Mouse (Mus musculus) MEL (cell line): ENCODE data around the gene Bglap. TPM values are rescaled to one million over a fixed set of nuclear protein-coding genes. Genes with fewer than 3 reads are reported as not detected.

Experiments
- DNase-seq: peaks from one replicate; pipeline ENCODE4 v3.0.0; 2011; ENCODE audit warnings: low read depth, low spot score
- H3K27ac ChIP-seq: 2 replicates; pipeline ENCODE4 v1.5.1; 2012; ENCODE audit warnings: low read depth, mild to moderate bottlenecking, control low read depth, low read length, moderate library complexity; ENCODE audit not compliant: control insufficient read depth
- H3K27me3 ChIP-seq, 2 experiments: fragments of 150-350 bp in 1 of 2; sonication (generic) in 1 of 2; 2 replicates each; pipeline ENCODE4 v1.6.1; 2012; ENCODE audit warnings: low read length in 2 of 2, mild to moderate bottlenecking in 2 of 2, improper control_type of control experiment in 1 of 2, moderate library complexity in 1 of 2; ENCODE audit not compliant: insufficient read depth in 2 of 2, control insufficient read depth in 1 of 2
- H3K36me3 ChIP-seq, 2 experiments: 2 replicates each; pipeline ENCODE4 v1.6.1; 2012 to 2014; ENCODE audit warnings: low read length in 2 of 2, improper control_type of control experiment in 1 of 2, inconsistent platforms in 1 of 2, mild to moderate bottlenecking in 1 of 2; ENCODE audit not compliant: insufficient read depth in 2 of 2, control insufficient read depth in 1 of 2
- H3K4me1 ChIP-seq, 2 experiments: fragments of 150-350 bp in 1 of 2; sonication (generic) in 1 of 2; 2 replicates each; pipeline ENCODE4 v1.6.1; 2012; ENCODE audit warnings: low read length in 2 of 2, improper control_type of control experiment in 1 of 2, mild to moderate bottlenecking in 1 of 2; ENCODE audit not compliant: insufficient read depth in 2 of 2, control insufficient read depth in 1 of 2
- H3K4me3 ChIP-seq, 2 experiments: fragments of 150-350 bp in 1 of 2; sonication (generic) in 1 of 2; 2 replicates each; pipeline ENCODE4 v1.5.1; 2012; ENCODE audit warnings: low read depth in 2 of 2, low read length in 2 of 2, mild to moderate bottlenecking in 2 of 2, moderate library complexity in 2 of 2, control low read depth in 1 of 2, improper control_type of control experiment in 1 of 2; ENCODE audit not compliant: control insufficient read depth in 1 of 2, insufficient read depth in 1 of 2
- H3K79me2 ChIP-seq: 2 replicates; pipeline ENCODE4 v1.6.1; 2012; ENCODE audit warnings: mild to moderate bottlenecking, low read length, moderate library complexity; ENCODE audit not compliant: control insufficient read depth, poor library complexity, insufficient read depth
- H3K9ac ChIP-seq: 2 replicates; pipeline ENCODE4 v1.6.1; 2012; ENCODE audit warnings: low read depth, mild to moderate bottlenecking, control low read depth, low read length, moderate library complexity; ENCODE audit not compliant: control insufficient read depth, poor library complexity, severe bottlenecking
- H3K9me3 ChIP-seq: fragments of 150-350 bp; sonication (generic); replicated peaks from 2 replicates; pipeline ENCODE4 v1.6.1; 2012; ENCODE audit warnings: mild to moderate bottlenecking, low read length, improper control_type of control experiment, moderate library complexity; ENCODE audit not compliant: insufficient read depth
- CTCF ChIP-seq, 3 experiments: IDR thresholded peaks in 2 of 3; conservative IDR thresholded peaks in 1 of 3; 2 replicates each; pipeline ENCODE4 v1.5.1; 2011 to 2012; ENCODE audit warnings: low read length in 3 of 3, low read depth in 2 of 3, mild to moderate bottlenecking in 2 of 3, improper control_type of control experiment in 1 of 3, inconsistent platforms in 1 of 3, mixed read lengths in 1 of 3, moderate library complexity in 1 of 3; ENCODE audit not compliant: control insufficient read depth in 1 of 3, insufficient read depth in 1 of 3, poor library complexity in 1 of 3, severe bottlenecking in 1 of 3
- ELF1 ChIP-seq: IDR thresholded peaks from 2 replicates; pipeline ENCODE4 v1.6.1; 2014; ENCODE audit warnings: low read depth, mild to moderate bottlenecking, inconsistent platforms, low read length, improper control_type of control experiment, moderate library complexity
- GATA1 ChIP-seq: IDR thresholded peaks from 2 replicates; pipeline ENCODE4 v1.6.1; 2011; ENCODE audit warnings: low read depth, low read length, improper control_type of control experiment
- HCFC1 ChIP-seq: IDR thresholded peaks from 2 replicates; pipeline ENCODE4 v1.6.1; 2012; ENCODE audit warnings: low read depth, mild to moderate bottlenecking, inconsistent platforms, low read length, improper control_type of control experiment, moderate library complexity
- JUND ChIP-seq: IDR thresholded peaks from 2 replicates; pipeline ENCODE4 v1.6.1; 2011; ENCODE audit warnings: low read depth, mild to moderate bottlenecking, improper control_type of control experiment, low read length
- KAT2A ChIP-seq: conservative IDR thresholded peaks from 2 replicates; pipeline ENCODE4 v1.6.1; 2012; ENCODE audit warnings: low read depth, low read length, improper control_type of control experiment, inconsistent platforms
- MAFK ChIP-seq: IDR thresholded peaks from 2 replicates; pipeline ENCODE4 v1.6.1; 2011; ENCODE audit warnings: low read depth, mild to moderate bottlenecking, low read length, improper control_type of control experiment, borderline replicate concordance
- MEF2A ChIP-seq: IDR thresholded peaks from 2 replicates; pipeline ENCODE4 v1.6.1; 2014; ENCODE audit warnings: low read depth, mild to moderate bottlenecking, inconsistent platforms, low read length, improper control_type of control experiment; ENCODE audit not compliant: poor library complexity, insufficient replicate concordance, severe bottlenecking; ENCODE audit errors: extremely low read depth
- MYB ChIP-seq: IDR thresholded peaks from 2 replicates; pipeline ENCODE4 v1.6.1; 2011; ENCODE audit warnings: mild to moderate bottlenecking, low read depth, low read length, improper control_type of control experiment
- NELFE ChIP-seq: IDR thresholded peaks from 2 replicates; pipeline ENCODE4 v1.6.1; 2011; ENCODE audit warnings: low read depth, low read length, improper control_type of control experiment
- NRF1 ChIP-seq: IDR thresholded peaks from 2 replicates; pipeline ENCODE4 v1.6.1; 2014; ENCODE audit warnings: low read depth, mild to moderate bottlenecking, inconsistent platforms, low read length, improper control_type of control experiment, moderate library complexity; ENCODE audit not compliant: poor library complexity, insufficient read depth, severe bottlenecking
- POLR2AphosphoS2 ChIP-seq: IDR thresholded peaks from 2 replicates; pipeline ENCODE4 v1.6.1; 2011; ENCODE audit warnings: low read length, improper control_type of control experiment
- SIN3A ChIP-seq: IDR thresholded peaks from 2 replicates; pipeline ENCODE4 v1.6.1; 2012; ENCODE audit warnings: low read length, improper control_type of control experiment, inconsistent platforms
- SMC3 ChIP-seq: IDR thresholded peaks from 2 replicates; pipeline ENCODE4 v1.6.1; 2011; ENCODE audit warnings: low read depth, low read length, improper control_type of control experiment
- TAL1 ChIP-seq: IDR thresholded peaks from 2 replicates; pipeline ENCODE4 v1.6.1; 2012; ENCODE audit warnings: mild to moderate bottlenecking, inconsistent platforms, low read length, moderate library complexity, mixed read lengths
- TBP ChIP-seq: IDR thresholded peaks from 2 replicates; pipeline ENCODE4 v1.8.0; 2011; ENCODE audit warnings: low read depth, low read length, improper control_type of control experiment
- TCF12 ChIP-seq: IDR thresholded peaks from 2 replicates; pipeline ENCODE4 v1.6.1; 2014; ENCODE audit warnings: low read depth, mild to moderate bottlenecking, inconsistent platforms, low read length, improper control_type of control experiment, moderate library complexity
- UBTF ChIP-seq: IDR thresholded peaks from 2 replicates; pipeline ENCODE4 v1.6.1; 2012; ENCODE audit warnings: low read depth, mild to moderate bottlenecking, inconsistent platforms, low read length, improper control_type of control experiment, moderate library complexity, borderline replicate concordance; ENCODE audit not compliant: insufficient read depth
- USF2 ChIP-seq, 2 experiments: IDR thresholded peaks; 2 replicates each; pipeline ENCODE4 v1.6.1; 2011 to 2012; ENCODE audit warnings: improper control_type of control experiment in 2 of 2, low read length in 2 of 2, borderline replicate concordance in 1 of 2, inconsistent platforms in 1 of 2, low read depth in 1 of 2, mild to moderate bottlenecking in 1 of 2; ENCODE audit not compliant: insufficient read depth in 1 of 2
- ZMIZ1 ChIP-seq: IDR thresholded peaks from 2 replicates; pipeline ENCODE4 v1.6.1; 2012; ENCODE audit warnings: low read depth, mild to moderate bottlenecking, inconsistent platforms, low read length, improper control_type of control experiment, moderate library complexity
- polyA plus RNA-seq, 2 experiments: library from polyadenylated mRNA; stranded (reverse) in 1 of 2; unstranded in 1 of 2; fragments of >175 nt in 1 of 2; fragments of >200 nt in 1 of 2; gene quantifications; 2 replicates each; pipeline versions ENCODE4 v1.2.1 to v1.2.4; 2012; ENCODE audit warnings: low replicate concordance in 2 of 2, low read depth in 1 of 2; ENCODE audit not compliant: insufficient read length in 2 of 2, insufficient read depth in 1 of 2, missing spikeins in 1 of 2
- total RNA-seq: library from RNA; depleted of rRNA; stranded (reverse); fragments of 300-350 nt; gene quantifications from 2 replicates; pipeline ENCODE4 v1.2.3, GENCODE M21; 2012

Gene Bglap
- total and polyA plus RNA-seq, 3 experiments, result 0.17 TPM; not detected in 2

- H3K4me1 ChIP-seq, result no peaks in the 10 kb centered on the region
- H3K79me2 ChIP-seq, result no peaks in the 10 kb centered on the region
- H3K9me3 ChIP-seq, result no peaks in the 10 kb centered on the region
- H3K4me3 ChIP-seq, result no peak overlapping the region
- TF ChIP-seq CTCF (IDR thresholded peaks at IDR 0.05 in 2 of 3, conservative IDR thresholded peaks at IDR 0.05 in 1 of 3; ENCODE audit: control insufficient read depth in 1 of 3, insufficient read depth in 1 of 3, low read depth in 2 of 3, low read length in 3 of 3, poor library complexity in 1 of 3, severe bottlenecking in 1 of 3) (peak in 2 of 3 experiments; percentile 16 to 19; a peak in 1 of 6 replicates), SMC3 (peak; percentile 30), USF2 (IDR thresholded peaks at IDR 0.05; ENCODE audit: borderline replicate concordance in 1 of 2, insufficient read depth in 1 of 2, low read depth in 1 of 2, low read length in 2 of 2) (no peak)
- H3K36me3 ChIP-seq, result peaks cover 0 to 29% of the 10 kb centered on the region in 2 experiments; a peak in 2 of 4 replicates
- no peak overlapping the region for H3K27ac ChIP-seq
- no peak for DNase-seq
- H3K27me3 ChIP-seq, result no peaks in the 10 kb centered on the region
- no peak overlapping the region for H3K9ac ChIP-seq
Observed at GRCm38 (mm10) chr3:88354396-88355165, 29.7 kb downstream of the Bglap start.

- H3K27ac ChIP-seq, result no peak overlapping the region
- DNase-seq, result no peak
- H3K4me3 ChIP-seq, result no peak overlapping the region
- H3K79me2 ChIP-seq, result no peaks in the 10 kb centered on the region
- no peak overlapping the region for H3K9ac ChIP-seq
- TF ChIP-seq ELF1 (no peak), MAFK (no peak), TAL1 (no peak), POLR2AphosphoS2 (no peak)
- H3K36me3 ChIP-seq, result peaks cover 0 to 33% of the 10 kb centered on the region in 2 experiments; a peak in 2 of 4 replicates
- no peaks in the 10 kb centered on the region for H3K27me3 ChIP-seq
- H3K9me3 ChIP-seq, result no peaks in the 10 kb centered on the region
- no peaks in the 10 kb centered on the region for H3K4me1 ChIP-seq
Observed at GRCm38 (mm10) chr3:88352907-88353306, 31.4 kb downstream of the Bglap start.

GRCm38 (mm10) chr3:88350732-88351131 is 33.5 kb downstream of the Bglap start:
- Histone ChIP-seq H3K4me3 (no peak overlapping the region), H3K27ac (no peak overlapping the region), H3K4me1 (no peaks in the 10 kb centered on the region), H3K27me3 (no peaks in the 10 kb centered on the region), H3K36me3 (peaks cover 0 to 37% of the 10 kb centered on the region in 2 experiments; a peak in 2 of 4 replicates), H3K9me3 (no peaks in the 10 kb centered on the region), H3K79me2 (no peaks in the 10 kb centered on the region), H3K9ac (no peak overlapping the region)
- TF ChIP-seq UBTF (no peak), JUND (no peak), TCF12 (no peak), HCFC1 (no peak), NRF1 (no peak), USF2 (IDR thresholded peaks at IDR 0.05; ENCODE audit: borderline replicate concordance in 1 of 2, insufficient read depth in 1 of 2, low read depth in 1 of 2, low read length in 2 of 2) (no peak), GATA1 (no peak), NELFE (no peak), KAT2A (no peak), ZMIZ1 (no peak), TAL1 (no peak), SIN3A (no peak), MYB (no peak), MEF2A (no peak), TBP (no peak)
- DNase-seq, result no peak
